Mouse (Mus musculus) small intestine, adult 2 months (tissue): ENCODE data around the gene Uqcrq.

ENCODE experiments used
- CTCF ChIP-seq: fragments of 200-500 bp; IDR thresholded peaks from 2 replicates; pipeline ENCODE4 v1.5.1; 2012; ENCODE audit warnings: low read depth, mild to moderate bottlenecking, control low read depth, inconsistent platforms, low read length, moderate library complexity, mixed read lengths; ENCODE audit not compliant: insufficient replicate concordance, insufficient read length; ENCODE audit errors: extremely low read depth
- POLR2A ChIP-seq: fragments of 200-500 bp; IDR thresholded peaks from 2 replicates; pipeline ENCODE4 v1.6.1; 2012; ENCODE audit warnings: low read depth, mild to moderate bottlenecking, control low read depth, inconsistent platforms, low read length, moderate library complexity

DNA sequence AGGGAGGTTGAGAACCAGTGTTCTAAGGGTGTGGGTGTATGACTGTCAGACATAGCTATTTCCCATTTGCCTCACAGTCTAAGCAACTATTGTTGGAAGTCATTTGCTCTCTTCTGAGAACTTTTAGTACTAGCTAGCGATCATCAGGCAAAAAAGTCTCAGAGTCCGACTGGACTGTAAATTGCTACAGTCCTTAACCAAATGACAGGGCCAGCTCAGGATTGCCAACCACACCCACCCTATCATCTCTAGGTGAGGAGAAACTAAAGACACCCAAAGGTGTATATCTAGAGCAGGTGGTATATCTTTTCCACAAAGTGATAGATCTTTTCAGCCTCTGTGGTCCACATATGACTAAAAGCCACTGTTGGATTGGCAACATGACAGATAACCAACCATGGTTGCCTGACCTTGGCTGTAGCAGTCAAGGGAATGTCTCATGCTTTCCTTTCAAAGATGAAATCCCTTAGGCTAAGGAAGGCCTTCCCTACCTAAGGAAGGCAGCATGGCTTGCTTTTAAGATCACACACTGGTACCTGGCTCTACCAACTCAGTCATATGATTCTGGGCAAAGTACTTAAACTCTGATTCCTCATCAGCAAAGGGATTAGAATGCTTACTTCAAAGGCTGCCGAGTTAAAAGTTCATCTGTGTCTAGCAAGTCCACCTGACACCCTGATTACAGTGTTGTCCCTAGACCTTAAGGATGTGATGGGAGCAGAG is 2.5 kb downstream of the Uqcrq start:
- TF ChIP-seq CTCF (no peak), POLR2A (no peak)
